Mouse (Mus musculus) right cerebral cortex, postnatal 36 days (tissue): ENCODE results near the gene Slc12a6.
"Not testable (repeated sequence)": the region's sequence is repeated elsewhere in the genome, so short reads cannot be mapped to it uniquely, and the experiment has no call there.

Source experiments
- DNase-seq, 2 experiments: peaks; one replicate each; pipeline ENCODE4 v3.0.0; 2022; ENCODE audit warnings: low spot score in 2 of 2, mixed read lengths in 1 of 2

The Slc12a6 gene

GRCm38 (mm10) chr2:112262779-112263295 is 2.8 kb upstream of the Slc12a6 start:
- DNase-seq, result no peak

- no peak for DNase-seq
Observed at GRCm38 (mm10) chr2:112264364-112264763, 1.3 kb upstream of the Slc12a6 start.

- DNase-seq, result no peak
Observed at GRCm38 (mm10) chr2:112266242-112266592, 592 bp downstream of the Slc12a6 start, which contains the start of gene Gm21985. Gm21985 (plus strand) TSS chr2:112266314.

- DNase-seq, result no peak
Observed at GRCm38 (mm10) chr2:112266780-112267179, 1.2 kb downstream of the Slc12a6 start.

- no peak for DNase-seq
Observed at GRCm38 (mm10) chr2:112267547-112268269, 2.1 kb downstream of the Slc12a6 start.

- DNase-seq, result no peak
Observed at GRCm38 (mm10) chr2:112270011-112270410, 4.4 kb downstream of the Slc12a6 start.

GRCm38 (mm10) chr2:112272909-112273308 is 7.3 kb downstream of the Slc12a6 start:
- no peak for DNase-seq

GRCm38 (mm10) chr2:112273474-112273873 is 7.8 kb downstream of the Slc12a6 start:
- DNase-seq, result no peak

GRCm38 (mm10) chr2:112276870-112277269 is 11.2 kb downstream of the Slc12a6 start:
- no peak for DNase-seq

GRCm38 (mm10) chr2:112282846-112283245 is 17.2 kb downstream of the Slc12a6 start:
- DNase-seq, result no peak

- no peak for DNase-seq
Observed at GRCm38 (mm10) chr2:112284363-112285030, 18.9 kb downstream of the Slc12a6 start.

GRCm38 (mm10) chr2:112285031-112285390 is 19.4 kb downstream of the Slc12a6 start:
- DNase-seq, result no peak

- DNase-seq, result not testable (repeated sequence)
Observed at GRCm38 (mm10) chr2:112286062-112286461, 20.4 kb downstream of the Slc12a6 start.

- DNase-seq, result no peak
Observed at GRCm38 (mm10) chr2:112287059-112287458, 21.4 kb downstream of the Slc12a6 start.

- DNase-seq, result no peak
Observed at GRCm38 (mm10) chr2:112289507-112289906, 23.9 kb downstream of the Slc12a6 start.

- DNase-seq, result no peak
Observed at GRCm38 (mm10) chr2:112292823-112293222, 27.2 kb downstream of the Slc12a6 start.

- no peak for DNase-seq
Observed at GRCm38 (mm10) chr2:112296211-112296610, 30.6 kb downstream of the Slc12a6 start.

GRCm38 (mm10) chr2:112298221-112298620 is 32.6 kb downstream of the Slc12a6 start:
- DNase-seq, result no peak

- no peak for DNase-seq
Observed at GRCm38 (mm10) chr2:112308671-112309070, 43.0 kb downstream of the Slc12a6 start.

GRCm38 (mm10) chr2:112309161-112309600 is 43.6 kb downstream of the Slc12a6 start:
- DNase-seq, result no peak

GRCm38 (mm10) chr2:112315638-112316037 is 50.0 kb downstream of the Slc12a6 start:
- no peak for DNase-seq

GRCm38 (mm10) chr2:112318227-112318626 is 52.6 kb downstream of the Slc12a6 start:
- DNase-seq, result no peak

GRCm38 (mm10) chr2:112318905-112319304 is 53.3 kb downstream of the Slc12a6 start:
- DNase-seq, result no peak
